Mouse (Mus musculus): Measurements from ENCODE around the gene Hsd11b1. TPM values are rescaled to one million over a fixed set of nuclear protein-coding genes. Genes with fewer than 3 reads are reported as not detected.
A peak's percentile ranks its signal among the peaks of the same experiment; 100 is the strongest.

Gene Hsd11b1
- polyA plus RNA-seq, 1 experiment from 2014 or later, result 0.91 TPM

- ATAC-seq, result no peak
- no peak overlapping the region for H3K4me2 ChIP-seq (ENCODE audit: low read depth, low read length)
- no peak overlapping the region for H3K4me3 ChIP-seq (ENCODE audit: low read length)
- H3K36me3 ChIP-seq (ENCODE audit: control insufficient read depth, insufficient read depth, low read length), result no peaks in the 10 kb centered on the region
- H3K9me3 ChIP-seq (ENCODE audit: control insufficient read depth, low read length), result no peaks in the 10 kb centered on the region
- H3K4me1 ChIP-seq (ENCODE audit: control insufficient read depth, insufficient read depth, low read length), result no peaks in the 10 kb centered on the region
- no peak overlapping the region for H3K27ac ChIP-seq (ENCODE audit: low read length)
- H3K9ac ChIP-seq (ENCODE audit: low read depth, low read length), result no peak overlapping the region
- 63% methylated on average over 2 of the region's 2 CpGs for WGBS
- no peaks in the 10 kb centered on the region for H3K27me3 ChIP-seq (replicated peaks; ENCODE audit: control insufficient read depth, insufficient read depth, low read length)
Measured at GRCm38 (mm10) chr1:193205431-193205830, 58.4 kb downstream of the Hsd11b1 start.

GRCm38 (mm10) chr1:193203821-193204220, 60.1 kb downstream of the Hsd11b1 start:
- no peaks in the 10 kb centered on the region for H3K9me3 ChIP-seq (ENCODE audit: control insufficient read depth, low read length)
- H3K27me3 ChIP-seq (replicated peaks; ENCODE audit: control insufficient read depth, insufficient read depth, low read length), result no peaks in the 10 kb centered on the region
- WGBS, result 55% methylated on average over 2 of the region's 2 CpGs
- H3K36me3 ChIP-seq (ENCODE audit: control insufficient read depth, insufficient read depth, low read length), result no peaks in the 10 kb centered on the region
- ATAC-seq, result no peak
- no peak overlapping the region for H3K27ac ChIP-seq (ENCODE audit: low read length)
- no peak overlapping the region for H3K4me2 ChIP-seq (ENCODE audit: low read depth, low read length)
- no peaks in the 10 kb centered on the region for H3K4me1 ChIP-seq (ENCODE audit: control insufficient read depth, insufficient read depth, low read length)
- H3K9ac ChIP-seq (ENCODE audit: low read depth, low read length), result no peak overlapping the region
- no peak overlapping the region for H3K4me3 ChIP-seq (ENCODE audit: low read length)

- 66% methylated on average over 5 of the region's 5 CpGs for WGBS
- H3K4me1 ChIP-seq (ENCODE audit: control insufficient read depth, insufficient read depth, low read length), result no peaks in the 10 kb centered on the region
Measured at GRCm38 (mm10) chr1:193201383-193201778, 62.5 kb downstream of the Hsd11b1 start, which contains the start of gene Traf3ip3. Traf3ip3 (minus strand) TSS chr1:193201703.

GRCm38 (mm10) chr1:193200640-193201382, 63.1 kb downstream of the Hsd11b1 start:
- H3K27ac ChIP-seq (ENCODE audit: low read length), result no peak overlapping the region
- H3K27me3 ChIP-seq (replicated peaks; ENCODE audit: control insufficient read depth, insufficient read depth, low read length), result no peaks in the 10 kb centered on the region
- WGBS, result 83% methylated on average over 8 of the region's 8 CpGs
- no peak overlapping the region for H3K4me3 ChIP-seq (ENCODE audit: low read length)
- no peaks in the 10 kb centered on the region for H3K36me3 ChIP-seq (ENCODE audit: control insufficient read depth, insufficient read depth, low read length)
- no peaks in the 10 kb centered on the region for H3K4me1 ChIP-seq (ENCODE audit: control insufficient read depth, insufficient read depth, low read length)
- H3K9ac ChIP-seq (ENCODE audit: low read depth, low read length), result no peak overlapping the region
- H3K4me2 ChIP-seq (ENCODE audit: low read depth, low read length), result no peak overlapping the region
- ATAC-seq, result no peak
- H3K9me3 ChIP-seq (ENCODE audit: control insufficient read depth, low read length), result no peaks in the 10 kb centered on the region

More at GRCm38 (mm10) chr1:193201383-193201778, 62.5 kb downstream of the Hsd11b1 start, which contains the start of gene Traf3ip3:
- Histone ChIP-seq H3K27ac (ENCODE audit: low read length) (no peak within 1 kb of the TSS), H3K36me3 (ENCODE audit: control insufficient read depth, insufficient read depth, low read length) (no peaks in the 10 kb centered on the region), H3K4me3 (ENCODE audit: low read length) (no peak within 1 kb of the TSS), H3K27me3 (replicated peaks; ENCODE audit: control insufficient read depth, insufficient read depth, low read length) (no peaks in the 10 kb centered on the region), H3K9me3 (ENCODE audit: control insufficient read depth, low read length) (no peaks in the 10 kb centered on the region), H3K4me2 (ENCODE audit: low read depth, low read length) (no peak within 1 kb of the TSS), H3K9ac (ENCODE audit: low read depth, low read length) (no peak within 1 kb of the TSS)
- peak; percentile 56; the same call in 1 of the 2 replicates for ATAC-seq

- no peak overlapping the region for H3K27ac ChIP-seq (ENCODE audit: low read length)
- H3K36me3 ChIP-seq (ENCODE audit: control insufficient read depth, insufficient read depth, low read length), result no peaks in the 10 kb centered on the region
- H3K27me3 ChIP-seq (replicated peaks; ENCODE audit: control insufficient read depth, insufficient read depth, low read length), result no peaks in the 10 kb centered on the region
- H3K9me3 ChIP-seq (ENCODE audit: control insufficient read depth, low read length), result no peaks in the 10 kb centered on the region
- ATAC-seq, result peak; percentile 40; the same call in 1 of the 2 replicates
- WGBS, result 97% methylated on average over 2 of the region's 2 CpGs
- no peak overlapping the region for H3K9ac ChIP-seq (ENCODE audit: low read depth, low read length)
- H3K4me1 ChIP-seq (ENCODE audit: control insufficient read depth, insufficient read depth, low read length), result no peaks in the 10 kb centered on the region
- no peak overlapping the region for H3K4me2 ChIP-seq (ENCODE audit: low read depth, low read length)
- no peak overlapping the region for H3K4me3 ChIP-seq (ENCODE audit: low read length)
Measured at GRCm38 (mm10) chr1:193198312-193198711, 65.6 kb downstream of the Hsd11b1 start.

- no peak overlapping the region for H3K9ac ChIP-seq (ENCODE audit: low read depth, low read length)
- no peaks in the 10 kb centered on the region for H3K27me3 ChIP-seq (replicated peaks; ENCODE audit: control insufficient read depth, insufficient read depth, low read length)
- H3K9me3 ChIP-seq (ENCODE audit: control insufficient read depth, low read length), result no peaks in the 10 kb centered on the region
- no peak overlapping the region for H3K27ac ChIP-seq (ENCODE audit: low read length)
- H3K4me3 ChIP-seq (ENCODE audit: low read length), result no peak overlapping the region
- no peaks in the 10 kb centered on the region for H3K4me1 ChIP-seq (ENCODE audit: control insufficient read depth, insufficient read depth, low read length)
- no peak overlapping the region for H3K4me2 ChIP-seq (ENCODE audit: low read depth, low read length)
- WGBS, result 85% methylated on average over 18 of the region's 18 CpGs
- H3K36me3 ChIP-seq (ENCODE audit: control insufficient read depth, insufficient read depth, low read length), result no peaks in the 10 kb centered on the region
- 0 out of 2 replicates have a peak, but pooled peaks have one; percentile 6 for ATAC-seq
Measured at GRCm38 (mm10) chr1:193197494-193198205, 66.2 kb downstream of the Hsd11b1 start.

- H3K4me3 ChIP-seq (ENCODE audit: low read length), result no peak overlapping the region
- no peak overlapping the region for H3K9ac ChIP-seq (ENCODE audit: low read depth, low read length)
- no peak for ATAC-seq
- peaks cover 2% of the 10 kb centered on the region for H3K4me1 ChIP-seq (ENCODE audit: control insufficient read depth, insufficient read depth, low read length)
- 52% methylated on average over 3 of the region's 3 CpGs for WGBS
- H3K27ac ChIP-seq (ENCODE audit: low read length), result no peak overlapping the region
- H3K36me3 ChIP-seq (ENCODE audit: control insufficient read depth, insufficient read depth, low read length), result no peaks in the 10 kb centered on the region
- no peak overlapping the region for H3K4me2 ChIP-seq (ENCODE audit: low read depth, low read length)
- no peaks in the 10 kb centered on the region for H3K9me3 ChIP-seq (ENCODE audit: control insufficient read depth, low read length)
- H3K27me3 ChIP-seq (replicated peaks; ENCODE audit: control insufficient read depth, insufficient read depth, low read length), result no peaks in the 10 kb centered on the region
Measured at GRCm38 (mm10) chr1:193195169-193195810, 68.6 kb downstream of the Hsd11b1 start.

GRCm38 (mm10) chr1:193194416-193195140, 69.3 kb downstream of the Hsd11b1 start:
- Histone ChIP-seq H3K4me3 (ENCODE audit: low read length) (no peak overlapping the region), H3K4me2 (ENCODE audit: low read depth, low read length) (no peak overlapping the region), H3K4me1 (ENCODE audit: control insufficient read depth, insufficient read depth, low read length) (peaks cover 9% of the 10 kb centered on the region), H3K36me3 (ENCODE audit: control insufficient read depth, insufficient read depth, low read length) (no peaks in the 10 kb centered on the region), H3K9me3 (ENCODE audit: control insufficient read depth, low read length) (no peaks in the 10 kb centered on the region), H3K9ac (ENCODE audit: low read depth, low read length) (no peak overlapping the region), H3K27me3 (replicated peaks; ENCODE audit: control insufficient read depth, insufficient read depth, low read length) (no peaks in the 10 kb centered on the region), H3K27ac (ENCODE audit: low read length) (no peak overlapping the region)
- no peak for ATAC-seq
- 76% methylated on average over 3 of the region's 3 CpGs for WGBS
